Mouse (Mus musculus): ENCODE measurements at regions not wholly inside any gene's neighbourhood (a gene's known extent, or its start where the extent isn't known, plus 50 kb on each side); places are given as distances from the start of the nearest gene placed in this dataset.

- peak; percentile 42 for DNase-seq (ENCODE audit: extremely low spot score, low read depth, low spot score)
Measured at GRCm38 (mm10) chr4:84214523-84214922, 460.6 kb downstream of the Bnc2 start.

GRCm38 (mm10) chr4:84218961-84219360, 456.1 kb downstream of the Bnc2 start:
- DNase-seq (ENCODE audit: extremely low spot score, low read depth, low spot score) = no peak

GRCm38 (mm10) chr4:84222057-84222717, 452.9 kb downstream of the Bnc2 start:
- DNase-seq (ENCODE audit: extremely low spot score, low read depth, low spot score) = no peak

- DNase-seq (ENCODE audit: extremely low spot score, low read depth, low spot score) = no peak
Measured at GRCm38 (mm10) chr4:84222805-84223335, 452.2 kb downstream of the Bnc2 start.

GRCm38 (mm10) chr4:84224556-84224955, 450.5 kb downstream of the Bnc2 start:
- DNase-seq (ENCODE audit: extremely low spot score, low read depth, low spot score) = no peak
